Mouse (Mus musculus) megakaryocyte, embryonic 14.5 days (primary cell): ENCODE measurements around the gene Pex5l. TPM values are rescaled to one million over a fixed set of nuclear protein-coding genes. Genes with fewer than 3 reads are reported as not detected.

ENCODE experiments used
- H3K27me3 ChIP-seq: replicated peaks from 2 replicates; pipeline ENCODE3; 2012; ENCODE audit warnings: inconsistent platforms
- H3K36me3 ChIP-seq: replicated peaks from 2 replicates; pipeline ENCODE3; 2012; ENCODE audit warnings: low read length, inconsistent platforms, mixed read lengths
- H3K4me1 ChIP-seq: 2 replicates; pipeline ENCODE4 v1.6.1; 2012; ENCODE audit warnings: inconsistent platforms
- H3K4me3 ChIP-seq: replicated peaks from 2 replicates; pipeline ENCODE3; 2012; ENCODE audit warnings: moderate library complexity, mild to moderate bottlenecking, inconsistent platforms
- H3K9me3 ChIP-seq: 2 replicates; pipeline ENCODE4 v1.6.1; 2012; ENCODE audit warnings: inconsistent platforms
- FLI1 ChIP-seq: IDR thresholded peaks from 2 replicates; pipeline ENCODE4 v1.6.1; 2012; ENCODE audit warnings: low read length, inconsistent platforms, mixed read lengths
- GATA1 ChIP-seq: IDR thresholded peaks from 3 replicates; pipeline ENCODE4 v1.6.1; 2012; ENCODE audit warnings: mixed read lengths, low read length, inconsistent platforms, borderline replicate concordance
- polyA plus RNA-seq: library from polyadenylated mRNA; stranded (reverse); fragments of >175 nt; gene quantifications from 2 replicates; pipeline ENCODE4 v1.2.3, GENCODE M21; 2012; ENCODE audit warnings: low replicate concordance; ENCODE audit not compliant: insufficient read depth

The Pex5l gene
- not detected in 2 replicates for polyA plus RNA-seq

- H3K4me3 ChIP-seq = peak within 1 kb of the TSS; percentile 86
- H3K27me3 ChIP-seq = peaks cover 22% of the 10 kb centered on the region
- peaks cover 8% of the 10 kb centered on the region; the same call in 1 of the 2 replicates for H3K4me1 ChIP-seq
- H3K9me3 ChIP-seq = no peaks in the 10 kb centered on the region
- H3K36me3 ChIP-seq = no peaks in the 10 kb centered on the region
- TF ChIP-seq FLI1 (no peak), GATA1 (no peak)
These were observed at the start of gene Pex5l for GRCm38 (mm10) chr3:33142901-33143461. Gene Pex5l (minus strand): TSS chr3:33143247.

GRCm38 (mm10) chr3:33165186-33165585 lies 22.1 kb upstream of the Pex5l start:
- Histone ChIP-seq H3K36me3 (no peaks in the 10 kb centered on the region), H3K4me1 (no peaks in the 10 kb centered on the region), H3K27me3 (no peaks in the 10 kb centered on the region), H3K9me3 (no peaks in the 10 kb centered on the region), H3K4me3 (no peak overlapping the region)
- TF ChIP-seq GATA1 = no peak
- TF ChIP-seq FLI1 = no peak

- no peaks in the 10 kb centered on the region for H3K4me1 ChIP-seq
- H3K9me3 ChIP-seq = no peaks in the 10 kb centered on the region
These were observed 20.8 kb upstream of the Pex5l start for GRCm38 (mm10) chr3:33163821-33164220.

GRCm38 (mm10) chr3:33143592-33143991 lies 545 bp upstream of the Pex5l start:
- peaks cover 22% of the 10 kb centered on the region for H3K27me3 ChIP-seq
- peaks cover 8% of the 10 kb centered on the region; the same call in 1 of the 2 replicates for H3K4me1 ChIP-seq
- no peak overlapping the region for H3K4me3 ChIP-seq
- H3K9me3 ChIP-seq = no peaks in the 10 kb centered on the region
- TF ChIP-seq GATA1 (no peak), FLI1 (no peak)
- H3K36me3 ChIP-seq = no peaks in the 10 kb centered on the region

More at GRCm38 (mm10) chr3:33163821-33164220, 20.8 kb upstream of the Pex5l start:
- no peak for TF ChIP-seq FLI1
- TF ChIP-seq GATA1 = no peak
- Histone ChIP-seq H3K4me3 (no peak overlapping the region), H3K36me3 (no peaks in the 10 kb centered on the region), H3K27me3 (no peaks in the 10 kb centered on the region)

GRCm38 (mm10) chr3:33142398-33142797 lies 649 bp downstream of the Pex5l start:
- H3K4me1 ChIP-seq = peaks cover 8% of the 10 kb centered on the region; the same call in 1 of the 2 replicates
- H3K27me3 ChIP-seq = peaks cover 22% of the 10 kb centered on the region
- no peak for TF ChIP-seq FLI1
- TF ChIP-seq GATA1 = no peak
- H3K9me3 ChIP-seq = no peaks in the 10 kb centered on the region
- H3K4me3 ChIP-seq = peak overlapping the region; percentile 86
- H3K36me3 ChIP-seq = no peaks in the 10 kb centered on the region

GRCm38 (mm10) chr3:33129944-33130343 lies 13.1 kb downstream of the Pex5l start:
- Histone ChIP-seq H3K36me3 (no peaks in the 10 kb centered on the region), H3K9me3 (0 out of 2 replicates have a peak, but pooled peaks cover 7% of the 10 kb centered on the region)

GRCm38 (mm10) chr3:33124796-33125195 lies 18.3 kb downstream of the Pex5l start:
- Histone ChIP-seq H3K4me1 (no peaks in the 10 kb centered on the region), H3K27me3 (no peaks in the 10 kb centered on the region), H3K9me3 (peaks cover 16% of the 10 kb centered on the region), H3K4me3 (no peak overlapping the region), H3K36me3 (no peaks in the 10 kb centered on the region)
- no peak for TF ChIP-seq GATA1
- TF ChIP-seq FLI1 = no peak

More at GRCm38 (mm10) chr3:33129944-33130343, 13.1 kb downstream of the Pex5l start:
- no peaks in the 10 kb centered on the region for H3K27me3 ChIP-seq
- no peaks in the 10 kb centered on the region for H3K4me1 ChIP-seq
- H3K4me3 ChIP-seq = no peak overlapping the region
- no peak for TF ChIP-seq GATA1
- TF ChIP-seq FLI1 = no peak

- Histone ChIP-seq H3K27me3 (no peaks in the 10 kb centered on the region), H3K4me1 (no peaks in the 10 kb centered on the region), H3K4me3 (no peak overlapping the region), H3K9me3 (no peaks in the 10 kb centered on the region), H3K36me3 (no peaks in the 10 kb centered on the region)
- no peak for TF ChIP-seq FLI1
- no peak for TF ChIP-seq GATA1
These were observed 37.3 kb downstream of the Pex5l start for GRCm38 (mm10) chr3:33105785-33106184.

- no peak for TF ChIP-seq GATA1
- TF ChIP-seq FLI1 = no peak
- Histone ChIP-seq H3K4me3 (no peak overlapping the region), H3K4me1 (no peaks in the 10 kb centered on the region), H3K27me3 (no peaks in the 10 kb centered on the region), H3K36me3 (no peaks in the 10 kb centered on the region), H3K9me3 (no peaks in the 10 kb centered on the region)
These were observed 39.5 kb downstream of the Pex5l start for GRCm38 (mm10) chr3:33103501-33103900.

GRCm38 (mm10) chr3:33098550-33099295 lies 44.3 kb downstream of the Pex5l start:
- no peak overlapping the region for H3K4me3 ChIP-seq
- no peaks in the 10 kb centered on the region for H3K36me3 ChIP-seq
- TF ChIP-seq FLI1 (no peak), GATA1 (no peak)
- no peaks in the 10 kb centered on the region for H3K27me3 ChIP-seq
- peaks cover 6% of the 10 kb centered on the region; the same call in 1 of the 2 replicates for H3K9me3 ChIP-seq
- H3K4me1 ChIP-seq = no peaks in the 10 kb centered on the region
